Mouse (Mus musculus) CH12.LX (cell line): ENCODE results near the gene Glis3.

Source experiments
- CTCF ChIP-seq, 2 experiments: IDR thresholded peaks in 1 of 2; conservative IDR thresholded peaks in 1 of 2; 2 replicates each; pipeline ENCODE4 v1.5.1; 2011 to 2012; ENCODE audit warnings: low read depth in 2 of 2, low read length in 2 of 2, improper control_type of control experiment in 1 of 2, inconsistent platforms in 1 of 2, mild to moderate bottlenecking in 1 of 2, moderate library complexity in 1 of 2
- EP300 ChIP-seq: IDR thresholded peaks from 2 replicates; pipeline ENCODE4 v1.6.1; 2011; ENCODE audit warnings: low read length, improper control_type of control experiment
- HCFC1 ChIP-seq: IDR thresholded peaks from 2 replicates; pipeline ENCODE4 v1.6.1; 2012; ENCODE audit warnings: low read depth, mild to moderate bottlenecking, inconsistent platforms, low read length, improper control_type of control experiment
- JUND ChIP-seq: conservative IDR thresholded peaks from 2 replicates; pipeline ENCODE4 v1.6.1; 2011; ENCODE audit warnings: low read depth, low read length, improper control_type of control experiment
- POLR2A ChIP-seq: IDR thresholded peaks from 2 replicates; pipeline ENCODE4 v1.6.1; 2011; ENCODE audit warnings: low read depth, mild to moderate bottlenecking, improper control_type of control experiment, low read length
- ZNF384 ChIP-seq: IDR thresholded peaks from 2 replicates; pipeline ENCODE4 v1.6.1; 2012; ENCODE audit warnings: low read depth, low read length, improper control_type of control experiment, inconsistent platforms

DNA sequence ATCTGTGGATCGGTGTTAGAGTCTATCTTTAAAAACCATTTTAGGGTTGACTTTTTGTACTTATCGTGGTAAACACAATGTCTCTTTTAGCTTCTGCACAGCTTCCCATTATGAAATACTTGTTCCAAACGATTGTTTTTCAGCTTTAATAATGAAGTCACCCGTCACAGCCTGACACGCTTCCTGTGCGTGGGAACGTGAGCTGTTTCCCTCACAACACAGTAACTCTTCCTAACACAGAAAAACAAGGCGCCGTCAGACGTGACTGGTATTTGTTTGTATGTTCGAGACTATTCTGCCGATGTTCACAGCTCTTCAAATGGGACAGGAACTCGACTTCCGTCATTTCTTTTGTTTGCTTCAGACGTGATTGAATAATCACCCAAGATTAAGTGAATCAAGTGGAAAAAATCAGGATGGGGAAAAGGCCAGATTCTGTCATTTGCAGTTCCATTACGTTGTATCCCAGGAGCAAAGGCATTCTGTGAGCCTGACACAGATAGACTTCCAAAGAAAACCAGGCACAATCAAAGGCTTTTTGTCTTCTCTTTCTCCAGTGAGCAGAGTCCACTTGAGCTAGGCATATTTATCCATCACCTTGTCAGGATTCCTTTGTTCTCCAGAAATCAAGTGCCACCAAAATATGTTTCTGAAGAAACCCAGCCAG, 351.3 kb downstream of the Glis3 start:
- no peak for TF ChIP-seq CTCF (conservative IDR thresholded peaks at IDR 0.05 in 1 of 2, IDR thresholded peaks at IDR 0.05 in 1 of 2; ENCODE audit: low read depth in 2 of 2, low read length in 2 of 2)
- no peak for TF ChIP-seq POLR2A
- TF ChIP-seq ZNF384, result no peak
- TF ChIP-seq HCFC1, result no peak
- TF ChIP-seq EP300, result no peak
- no peak for TF ChIP-seq JUND
